Mouse (Mus musculus) testis, adult 2 months (tissue): ENCODE data around the gene Gm21119.
"Not testable (repeated sequence)": the region's sequence is repeated elsewhere in the genome, so short reads cannot be mapped to it uniquely, and the experiment has no call there.

Experiments
- CTCF ChIP-seq: fragments of 200-500 bp; IDR thresholded peaks from 2 replicates; pipeline ENCODE4 v1.5.1; 2012; ENCODE audit warnings: low read depth, mild to moderate bottlenecking, inconsistent platforms, low read length, moderate library complexity; ENCODE audit not compliant: control insufficient read depth, insufficient read depth, insufficient replicate concordance
- POLR2A ChIP-seq: fragments of 200-500 bp; IDR thresholded peaks from 2 replicates; pipeline ENCODE4 v1.6.1; 2012; ENCODE audit warnings: low read depth, mild to moderate bottlenecking, inconsistent platforms, low read length, moderate library complexity; ENCODE audit not compliant: control insufficient read depth

DNA sequence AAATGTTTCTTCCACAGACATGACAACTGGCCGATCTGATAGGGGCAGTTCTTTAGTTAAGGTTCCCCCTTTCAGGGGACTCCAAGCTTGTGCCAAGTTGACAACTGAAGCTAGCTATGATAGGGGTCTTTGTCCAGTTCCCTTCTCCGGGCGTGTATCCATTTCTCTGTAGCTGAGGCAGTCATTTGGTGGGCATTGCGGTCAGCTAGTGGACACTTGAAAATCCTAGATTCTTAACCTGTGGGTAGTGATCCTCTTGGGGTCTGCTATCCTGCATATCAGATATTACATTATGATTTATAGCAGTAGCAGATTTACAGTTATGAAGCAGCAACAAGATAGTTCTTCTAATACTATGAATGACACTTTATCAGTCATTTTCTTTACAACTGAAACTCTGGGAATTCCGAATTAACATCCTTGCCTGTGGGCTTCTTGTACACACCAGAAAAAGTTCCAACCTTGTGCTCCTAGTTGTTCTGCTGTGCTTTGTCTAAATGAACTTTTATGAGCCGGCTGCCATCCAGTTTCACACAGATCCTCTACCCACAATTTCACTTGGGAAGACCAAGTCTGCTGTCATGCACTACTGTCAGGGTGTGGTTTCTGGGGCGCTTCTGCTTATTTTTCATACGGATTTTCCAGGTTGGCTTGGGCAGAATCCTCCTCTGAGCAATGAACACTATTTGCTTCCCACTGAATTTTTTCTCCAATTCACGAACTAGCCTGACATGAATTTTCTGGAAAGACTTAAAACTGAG, 18.5 kb upstream of the Gm21119 start:
- not testable (repeated sequence) for TF ChIP-seq POLR2A, CTCF
